Mouse (Mus musculus) ovary, adult 2 months (tissue): Measurements from ENCODE around the gene Zfyve26. TPM values are rescaled to one million over a fixed set of nuclear protein-coding genes. Genes with fewer than 3 reads are reported as not detected.

Experiments used
- polyA plus RNA-seq: library from polyadenylated mRNA; depleted of rRNA; stranded (reverse); fragments of >200 nt; gene quantifications from 2 replicates; pipeline ENCODE4 v1.2.3, GENCODE M21; 2012; rRNA removed

The Zfyve26 gene
- 24.7 and 31.4 TPM in 2 replicates for polyA plus RNA-seq

DNA sequence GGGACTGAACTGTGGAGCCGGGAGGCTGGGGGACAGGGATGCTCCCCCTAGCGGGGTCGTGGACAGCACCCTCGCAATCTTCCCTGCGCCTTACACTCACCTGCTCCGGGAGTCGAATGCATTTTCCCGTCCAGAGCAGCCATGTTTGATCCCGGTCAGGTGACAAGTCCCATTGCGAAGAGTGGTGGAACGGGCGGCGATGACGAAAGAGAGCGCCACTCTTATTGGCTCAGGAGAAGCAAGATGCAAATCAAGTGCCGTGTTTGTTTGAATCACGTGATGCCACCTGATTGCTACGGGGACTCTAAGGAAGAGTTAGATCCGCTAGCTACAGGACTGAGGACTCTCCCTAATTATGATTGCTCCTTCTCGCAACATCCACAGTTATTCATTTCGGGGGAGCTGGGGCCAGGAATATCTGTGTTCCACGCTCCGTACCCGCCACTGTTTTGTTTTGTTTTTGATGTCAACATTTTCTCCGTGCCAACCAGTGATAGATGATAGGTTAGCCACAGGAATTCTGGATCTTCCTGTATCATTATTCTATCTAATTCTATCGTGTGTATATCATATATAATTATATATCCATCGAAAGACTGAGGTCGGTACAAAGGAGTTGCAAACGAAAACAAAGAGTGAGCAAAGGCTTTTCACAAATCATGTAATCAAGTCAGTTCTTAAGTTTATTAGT, at the start of gene Zfyve26:
Gene Zfyve26 (minus strand): TSS at position 179 of the 691 bp plus-strand sequence.

DNA sequence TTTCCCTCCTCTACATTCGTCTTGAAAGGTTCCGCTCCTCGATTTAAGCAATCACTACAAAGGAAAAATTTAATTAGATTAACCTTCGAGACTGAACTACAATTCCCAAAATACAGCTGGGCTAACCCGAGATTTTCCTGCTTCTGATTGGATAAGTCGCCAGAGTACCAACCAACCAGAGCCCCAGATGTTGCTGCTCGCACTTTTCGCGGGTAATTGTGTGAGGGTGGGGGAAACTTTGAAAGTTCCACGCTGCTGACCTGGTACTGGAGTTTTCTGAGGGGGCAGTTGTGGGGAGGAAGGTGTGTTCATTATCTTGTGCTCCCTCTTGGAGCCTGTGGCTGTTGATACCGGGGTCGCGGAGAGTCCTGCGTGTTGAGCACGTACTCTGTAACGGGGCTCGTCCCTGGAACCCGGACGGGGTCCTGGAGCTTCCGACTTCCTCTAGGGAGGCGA, 1.0 kb upstream of the Zfyve26 start, which contains the start of gene Rad51b:
Gene Rad51b (plus strand): TSS at position 162 of the 456 bp plus-strand sequence.

DNA sequence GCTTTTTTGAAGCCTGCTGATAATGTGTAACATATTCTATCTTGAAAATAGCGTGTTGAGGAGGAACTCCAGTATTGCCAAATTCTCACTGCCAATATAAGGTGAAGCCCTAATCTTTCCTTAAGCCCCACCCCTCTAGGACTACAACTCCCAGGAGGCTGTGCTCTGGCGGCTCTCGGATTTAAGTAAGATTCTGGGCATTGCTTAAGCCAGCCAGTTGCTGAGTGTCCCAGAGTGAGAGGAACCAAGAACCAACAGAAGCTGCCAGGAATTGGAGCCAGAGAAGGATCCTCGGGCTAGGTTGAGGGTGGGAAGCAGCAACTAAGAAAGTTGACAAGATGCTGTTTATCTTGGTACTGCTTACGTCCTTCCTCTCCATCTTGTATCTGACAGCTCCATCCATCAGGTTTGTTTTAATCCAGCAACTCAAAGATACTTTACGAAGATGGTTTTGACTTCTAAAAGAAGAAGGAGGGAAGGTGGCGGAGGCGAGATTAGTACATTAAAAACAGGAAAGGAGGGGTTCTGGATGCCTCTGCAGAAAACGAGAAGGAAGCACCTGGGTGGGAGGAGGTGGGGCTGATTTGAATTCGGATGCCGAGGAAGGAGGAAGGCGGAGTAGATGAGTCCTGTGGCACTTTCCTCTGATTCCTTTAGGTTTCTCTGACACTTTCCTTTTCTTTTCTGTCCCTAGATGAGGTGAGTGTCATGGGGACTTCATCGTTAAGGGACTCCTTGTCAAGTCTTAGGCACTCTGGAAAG, 87.2 kb downstream of the Zfyve26 start, which contains the start of gene Rdh12:
Gene Rdh12 (plus strand): TSS at position 212 of the 762 bp plus-strand sequence.

DNA sequence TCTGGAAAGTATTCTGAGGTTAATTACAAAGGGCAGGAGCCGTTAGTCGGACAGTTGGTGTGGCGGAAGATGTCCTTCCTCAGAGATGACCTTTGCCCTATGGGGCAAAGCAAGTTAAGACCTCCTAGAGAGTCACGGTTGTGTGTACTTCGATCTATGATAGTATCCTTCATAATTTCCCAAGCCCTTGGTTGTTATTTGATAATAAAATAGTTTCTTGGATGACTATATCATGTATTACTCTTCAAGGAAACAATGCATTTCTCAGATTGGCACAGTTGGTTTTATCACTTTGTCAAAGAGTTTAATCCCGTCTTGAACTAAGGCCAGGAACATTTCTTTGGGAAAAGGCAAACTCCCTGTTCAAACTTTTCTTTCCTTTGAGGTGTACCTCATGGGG, 103.9 kb downstream of the Zfyve26 start, which contains the start of gene Rdh11:
Gene Rdh11 (minus strand): TSS at position 101 of the 400 bp plus-strand sequence.

Other genes starting within 250 kb of the Zfyve26 start
- 23.3 and 30.3 TPM in 2 replicates for gene Pigh, start 206.7 kb downstream of the Zfyve26 start, polyA plus RNA-seq
- 5.3 and 5.8 TPM in 2 replicates for gene Arg2, start 165.5 kb downstream of the Zfyve26 start, polyA plus RNA-seq
- gene Vti1b, start 123.6 kb downstream of the Zfyve26 start, polyA plus RNA-seq, result 22.1 and 43.9 TPM in 2 replicates
- gene Rdh11, start 104.0 kb downstream of the Zfyve26 start, polyA plus RNA-seq, result 15.2 and 18.7 TPM in 2 replicates
- gene Rdh12, start 87.4 kb downstream of the Zfyve26 start, polyA plus RNA-seq, result 0.76 and 0.84 TPM in 2 replicates
- gene Rad51b, start 978 bp upstream of the Zfyve26 start, polyA plus RNA-seq, result 0.94 and 1.4 TPM in 2 replicates